Mouse (Mus musculus): ENCODE measurements around the gene Zfyve26. TPM values are rescaled to one million over a fixed set of nuclear protein-coding genes. Genes with fewer than 3 reads are reported as not detected.
A peak's percentile ranks its signal among the peaks of the same experiment; 100 is the strongest.

Gene Zfyve26
- polyA plus RNA-seq (2015; fragmentation: Nextera tagmentation; extraction: Ambion mirVana): 4.2 and 4.8 TPM in 2 replicates

DNA sequence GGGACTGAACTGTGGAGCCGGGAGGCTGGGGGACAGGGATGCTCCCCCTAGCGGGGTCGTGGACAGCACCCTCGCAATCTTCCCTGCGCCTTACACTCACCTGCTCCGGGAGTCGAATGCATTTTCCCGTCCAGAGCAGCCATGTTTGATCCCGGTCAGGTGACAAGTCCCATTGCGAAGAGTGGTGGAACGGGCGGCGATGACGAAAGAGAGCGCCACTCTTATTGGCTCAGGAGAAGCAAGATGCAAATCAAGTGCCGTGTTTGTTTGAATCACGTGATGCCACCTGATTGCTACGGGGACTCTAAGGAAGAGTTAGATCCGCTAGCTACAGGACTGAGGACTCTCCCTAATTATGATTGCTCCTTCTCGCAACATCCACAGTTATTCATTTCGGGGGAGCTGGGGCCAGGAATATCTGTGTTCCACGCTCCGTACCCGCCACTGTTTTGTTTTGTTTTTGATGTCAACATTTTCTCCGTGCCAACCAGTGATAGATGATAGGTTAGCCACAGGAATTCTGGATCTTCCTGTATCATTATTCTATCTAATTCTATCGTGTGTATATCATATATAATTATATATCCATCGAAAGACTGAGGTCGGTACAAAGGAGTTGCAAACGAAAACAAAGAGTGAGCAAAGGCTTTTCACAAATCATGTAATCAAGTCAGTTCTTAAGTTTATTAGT lies at the start of gene Zfyve26:
Gene Zfyve26 (minus strand): TSS at position 179 of the 691 bp plus-strand sequence.
- Histone ChIP-seq H3K4me1 (ENCODE audit: insufficient read depth) (peaks cover 17% of the 10 kb centered on the region), H3K4me3 (ENCODE audit: low read depth, low read length) (peak within 1 kb of the TSS; percentile 77), H3K9ac (replicated peaks) (peak within 1 kb of the TSS; percentile 80), H3K27ac (ENCODE audit: low read depth) (peak within 1 kb of the TSS; percentile 80), H3K27me3 (ENCODE audit: insufficient read depth, low read length) (no peaks in the 10 kb centered on the region), H3K9me3 (ENCODE audit: low read length) (no peaks in the 10 kb centered on the region), H3K4me2 (ENCODE audit: low read depth, low read length) (peak within 1 kb of the TSS; percentile 97), H3K36me3 (replicated peaks; ENCODE audit: insufficient read depth, low read length) (0 out of 2 replicates have a peak, but pooled peaks cover 4% of the 10 kb centered on the region)
- DNase-seq (peak; percentile 93), ATAC-seq (peak; percentile 90)
- WGBS (ENCODE audit: insufficient replicate concordance): 0% methylated on average over 29 of the region's 29 CpGs
- TF ChIP-seq EP300 (IDR thresholded peaks at IDR 0.05; ENCODE audit: low read depth) (0 out of 2 replicates have a peak, but pooled peaks have one; percentile 35), CTCF (IDR thresholded peaks at IDR 0.05; ENCODE audit: low read depth) (peak; percentile 54)

DNA sequence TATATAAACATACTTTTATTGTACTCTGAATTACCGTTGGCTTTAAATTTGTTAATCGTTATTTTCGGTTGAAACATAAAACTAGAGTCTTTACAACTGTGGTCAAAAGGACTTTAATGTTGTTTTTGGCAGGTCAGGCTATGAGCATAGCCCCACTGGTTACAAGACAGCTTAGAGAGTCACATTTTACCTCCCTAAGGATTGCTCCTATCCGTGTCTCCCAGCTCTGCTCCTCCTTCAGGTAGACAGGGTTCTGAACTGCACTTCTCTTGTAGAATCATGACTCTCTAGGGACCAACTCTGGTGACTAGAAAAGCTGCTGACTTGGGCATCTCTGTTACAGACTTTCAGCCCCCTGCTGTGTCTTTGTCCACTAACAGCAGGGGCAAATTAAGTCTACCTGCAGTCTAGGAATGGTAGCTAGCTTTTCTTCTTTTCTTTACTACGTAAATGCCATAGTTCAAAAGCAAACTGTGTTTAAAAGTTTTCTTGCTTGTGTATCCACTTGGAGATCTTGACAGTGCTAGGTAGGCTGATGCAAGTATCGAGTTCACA lies 45.3 kb upstream of the Zfyve26 start:
- no peak overlapping the region for H3K9ac ChIP-seq (replicated peaks)
- no peak overlapping the region for H3K4me3 ChIP-seq (ENCODE audit: low read depth, low read length)
- no peak overlapping the region for H3K27ac ChIP-seq (ENCODE audit: low read depth)
- 82% methylated on average over 6 of the region's 6 CpGs for WGBS (ENCODE audit: insufficient replicate concordance)
- TF ChIP-seq EP300 (IDR thresholded peaks at IDR 0.05; ENCODE audit: low read depth): no peak
- TF ChIP-seq CTCF (IDR thresholded peaks at IDR 0.05; ENCODE audit: low read depth): no peak
- DNase-seq: no peak
- H3K4me1 ChIP-seq (ENCODE audit: insufficient read depth): no peaks in the 10 kb centered on the region
- no peak overlapping the region for H3K4me2 ChIP-seq (ENCODE audit: low read depth, low read length)
- no peak for ATAC-seq
- no peaks in the 10 kb centered on the region for H3K9me3 ChIP-seq (ENCODE audit: low read length)
- no peaks in the 10 kb centered on the region for H3K27me3 ChIP-seq (ENCODE audit: insufficient read depth, low read length)
- H3K36me3 ChIP-seq (replicated peaks; ENCODE audit: insufficient read depth, low read length): no peaks in the 10 kb centered on the region

DNA sequence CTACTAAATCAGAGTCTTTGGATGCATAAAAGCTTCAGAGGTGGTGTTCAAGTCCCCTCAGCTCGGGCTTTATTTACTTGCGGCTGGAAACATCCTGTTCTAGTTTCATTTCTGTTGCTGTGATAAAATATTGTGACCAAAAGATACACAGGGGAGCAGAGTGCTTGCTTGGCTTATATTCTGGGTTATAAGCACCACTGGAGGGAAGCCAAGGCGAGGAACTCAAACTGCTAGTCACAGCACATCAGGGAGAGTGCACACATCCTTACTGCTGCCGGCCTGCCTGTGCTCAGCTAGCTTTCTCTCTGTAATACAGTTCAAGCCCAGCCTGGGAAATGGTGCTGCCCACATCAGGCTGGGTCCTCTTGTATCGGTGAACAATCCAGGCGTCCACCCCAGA lies 44.4 kb upstream of the Zfyve26 start:
- no peak overlapping the region; the same call in 1 of the 2 replicates for H3K27ac ChIP-seq (ENCODE audit: low read depth)

GRCm38 (mm10) chr12:79338791-79339190 lies 42.7 kb upstream of the Zfyve26 start:
- no peak for DNase-seq
- TF ChIP-seq CTCF (IDR thresholded peaks at IDR 0.05; ENCODE audit: low read depth) (no peak), EP300 (IDR thresholded peaks at IDR 0.05; ENCODE audit: low read depth) (no peak)
- no peak overlapping the region for H3K4me3 ChIP-seq (ENCODE audit: low read depth, low read length)
- no peak overlapping the region for H3K27ac ChIP-seq (ENCODE audit: low read depth)
- WGBS (ENCODE audit: insufficient replicate concordance): 85% methylated on average over 8 of the region's 8 CpGs
- H3K4me2 ChIP-seq (ENCODE audit: low read depth, low read length): no peak overlapping the region
- no peaks in the 10 kb centered on the region for H3K4me1 ChIP-seq (ENCODE audit: insufficient read depth)
- no peak overlapping the region for H3K9ac ChIP-seq (replicated peaks)
- peaks cover 3% of the 10 kb centered on the region; the same call in 1 of the 2 replicates for H3K9me3 ChIP-seq (ENCODE audit: low read length)
- H3K36me3 ChIP-seq (replicated peaks; ENCODE audit: insufficient read depth, low read length): no peaks in the 10 kb centered on the region; the same call in 1 of the 2 replicates
- ATAC-seq: no peak
- no peaks in the 10 kb centered on the region for H3K27me3 ChIP-seq (ENCODE audit: insufficient read depth, low read length)

More for the DNA sequence above, 44.4 kb upstream of the Zfyve26 start:
- Histone ChIP-seq H3K9me3 (ENCODE audit: low read length) (no peaks in the 10 kb centered on the region), H3K4me1 (ENCODE audit: insufficient read depth) (no peaks in the 10 kb centered on the region), H3K4me2 (ENCODE audit: low read depth, low read length) (no peak overlapping the region), H3K4me3 (ENCODE audit: low read depth, low read length) (no peak overlapping the region), H3K36me3 (replicated peaks; ENCODE audit: insufficient read depth, low read length) (no peaks in the 10 kb centered on the region), H3K27me3 (ENCODE audit: insufficient read depth, low read length) (no peaks in the 10 kb centered on the region), H3K9ac (replicated peaks) (no peak overlapping the region)
- no peak for ATAC-seq
- no peak for DNase-seq
- no peak for TF ChIP-seq CTCF (IDR thresholded peaks at IDR 0.05; ENCODE audit: low read depth)
- 79% methylated on average over 6 of the region's 6 CpGs for WGBS (ENCODE audit: insufficient replicate concordance)

DNA sequence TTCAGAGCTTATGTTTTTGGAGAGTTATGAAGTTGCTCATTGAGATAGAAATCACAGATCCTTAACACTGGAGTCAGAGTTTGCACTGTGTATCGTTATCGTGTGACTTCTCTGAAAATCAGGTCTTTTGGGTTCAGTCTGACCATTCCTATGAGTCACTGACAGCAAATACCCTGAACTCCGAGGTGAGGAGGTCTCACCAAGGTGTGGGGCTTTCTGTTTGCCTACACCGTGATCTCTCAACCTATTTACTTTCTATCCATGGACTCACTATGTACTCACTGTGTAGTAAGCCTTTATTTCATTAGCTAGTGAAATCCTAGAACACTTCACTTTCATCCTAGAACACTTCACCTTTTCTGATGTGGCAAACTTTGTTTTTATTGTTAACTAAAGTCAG lies 35.6 kb upstream of the Zfyve26 start:
- H3K9ac ChIP-seq (replicated peaks): no peak overlapping the region
- ATAC-seq: peak; percentile 72
- WGBS (ENCODE audit: insufficient replicate concordance): 70% methylated on average over 4 of the region's 4 CpGs

GRCm38 (mm10) chr12:79330571-79330970 lies 34.5 kb upstream of the Zfyve26 start:
- H3K4me3 ChIP-seq (ENCODE audit: low read depth, low read length): no peak overlapping the region
- H3K4me2 ChIP-seq (ENCODE audit: low read depth, low read length): no peak overlapping the region
- no peaks in the 10 kb centered on the region for H3K27me3 ChIP-seq (ENCODE audit: insufficient read depth, low read length)
- 0 out of 2 replicates have a peak, but pooled peaks cover 2% of the 10 kb centered on the region for H3K4me1 ChIP-seq (ENCODE audit: insufficient read depth)
- H3K9me3 ChIP-seq (ENCODE audit: low read length): peaks cover 3% of the 10 kb centered on the region; the same call in 1 of the 2 replicates
- ATAC-seq (no peak), DNase-seq (no peak)
- no peak overlapping the region for H3K9ac ChIP-seq (replicated peaks)
- H3K36me3 ChIP-seq (replicated peaks; ENCODE audit: insufficient read depth, low read length): no peaks in the 10 kb centered on the region; the same call in 1 of the 2 replicates
- WGBS (ENCODE audit: insufficient replicate concordance): 66% methylated on average over 2 of the region's 2 CpGs
- no peak for TF ChIP-seq EP300 (IDR thresholded peaks at IDR 0.05; ENCODE audit: low read depth)
- no peak for TF ChIP-seq CTCF (IDR thresholded peaks at IDR 0.05; ENCODE audit: low read depth)
- H3K27ac ChIP-seq (ENCODE audit: low read depth): no peak overlapping the region

More for the DNA sequence above, 35.6 kb upstream of the Zfyve26 start:
- Histone ChIP-seq H3K9me3 (ENCODE audit: low read length) (peaks cover 3% of the 10 kb centered on the region; the same call in 1 of the 2 replicates), H3K4me1 (ENCODE audit: insufficient read depth) (0 out of 2 replicates have a peak, but pooled peaks cover 2% of the 10 kb centered on the region), H3K4me2 (ENCODE audit: low read depth, low read length) (no peak overlapping the region), H3K36me3 (replicated peaks; ENCODE audit: insufficient read depth, low read length) (no peaks in the 10 kb centered on the region; the same call in 1 of the 2 replicates), H3K4me3 (ENCODE audit: low read depth, low read length) (no peak overlapping the region), H3K27ac (ENCODE audit: low read depth) (no peak overlapping the region), H3K27me3 (ENCODE audit: insufficient read depth, low read length) (no peaks in the 10 kb centered on the region)
- no peak for DNase-seq
- TF ChIP-seq EP300 (IDR thresholded peaks at IDR 0.05; ENCODE audit: low read depth) (no peak), CTCF (IDR thresholded peaks at IDR 0.05; ENCODE audit: low read depth) (no peak)

All from liver, postnatal 0 days (tissue).